Mouse (Mus musculus) cerebellum, adult 18-20 months (tissue): ENCODE results near the gene Ahdc1.

Experiments used
- DNase-seq, 2 experiments: peaks; one replicate each; pipeline ENCODE4 v3.0.0; 2021

The Ahdc1 gene

GRCm38 (mm10) chr4:133106691-133107090, 95.6 kb downstream of the Ahdc1 start:
- no peak for DNase-seq

GRCm38 (mm10) chr4:133107788-133108281, 96.8 kb downstream of the Ahdc1 start:
- peak in 1 of 2 experiments; percentile 29 for DNase-seq

GRCm38 (mm10) chr4:133108481-133109334, 97.6 kb downstream of the Ahdc1 start:
- no peak for DNase-seq

GRCm38 (mm10) chr4:133109335-133109801, 98.3 kb downstream of the Ahdc1 start:
- DNase-seq: no peak

- DNase-seq: no peak
These were observed 101.2 kb downstream of the Ahdc1 start for GRCm38 (mm10) chr4:133112175-133112838.

- no peak for DNase-seq
These were observed 102.4 kb downstream of the Ahdc1 start for GRCm38 (mm10) chr4:133113351-133113882.

GRCm38 (mm10) chr4:133114762-133115161, 103.7 kb downstream of the Ahdc1 start:
- no peak for DNase-seq

- DNase-seq: no peak
These were observed 104.8 kb downstream of the Ahdc1 start for GRCm38 (mm10) chr4:133115721-133116429.

- no peak for DNase-seq
These were observed 105.9 kb downstream of the Ahdc1 start for GRCm38 (mm10) chr4:133116756-133117470.

- peak; percentile 68 to 81 for DNase-seq
These were observed 106.7 kb downstream of the Ahdc1 start for GRCm38 (mm10) chr4:133117556-133118411.

GRCm38 (mm10) chr4:133118775-133119375, 107.8 kb downstream of the Ahdc1 start:
- no peak for DNase-seq

- DNase-seq: no peak
These were observed 108.5 kb downstream of the Ahdc1 start for GRCm38 (mm10) chr4:133119579-133119978.

GRCm38 (mm10) chr4:133120833-133121321, 109.8 kb downstream of the Ahdc1 start:
- no peak for DNase-seq

- no peak for DNase-seq
These were observed 110.4 kb downstream of the Ahdc1 start for GRCm38 (mm10) chr4:133121416-133121815.

GRCm38 (mm10) chr4:133121974-133122637, 111.0 kb downstream of the Ahdc1 start:
- DNase-seq: no peak

- DNase-seq: no peak
These were observed 116.0 kb downstream of the Ahdc1 start for GRCm38 (mm10) chr4:133127079-133127478.
